Mouse (Mus musculus) MEL (cell line): Measurements from ENCODE around the gene Fhl2. TPM values are rescaled to one million over a fixed set of nuclear protein-coding genes. Genes with fewer than 3 reads are reported as not detected.

ENCODE experiments used
- DNase-seq: peaks from one replicate; pipeline ENCODE4 v3.0.0; 2011; ENCODE audit warnings: low read depth, low spot score
- H3K27ac ChIP-seq: 2 replicates; pipeline ENCODE4 v1.5.1; 2012; ENCODE audit warnings: low read depth, mild to moderate bottlenecking, control low read depth, low read length, moderate library complexity; ENCODE audit not compliant: control insufficient read depth
- H3K27me3 ChIP-seq, 2 experiments: fragments of 150-350 bp in 1 of 2; sonication (generic) in 1 of 2; 2 replicates each; pipeline ENCODE4 v1.6.1; 2012; ENCODE audit warnings: low read length in 2 of 2, mild to moderate bottlenecking in 2 of 2, improper control_type of control experiment in 1 of 2, moderate library complexity in 1 of 2; ENCODE audit not compliant: insufficient read depth in 2 of 2, control insufficient read depth in 1 of 2
- H3K36me3 ChIP-seq, 2 experiments: 2 replicates each; pipeline ENCODE4 v1.6.1; 2012 to 2014; ENCODE audit warnings: low read length in 2 of 2, improper control_type of control experiment in 1 of 2, inconsistent platforms in 1 of 2, mild to moderate bottlenecking in 1 of 2; ENCODE audit not compliant: insufficient read depth in 2 of 2, control insufficient read depth in 1 of 2
- H3K4me1 ChIP-seq, 2 experiments: fragments of 150-350 bp in 1 of 2; sonication (generic) in 1 of 2; 2 replicates each; pipeline ENCODE4 v1.6.1; 2012; ENCODE audit warnings: low read length in 2 of 2, improper control_type of control experiment in 1 of 2, mild to moderate bottlenecking in 1 of 2; ENCODE audit not compliant: insufficient read depth in 2 of 2, control insufficient read depth in 1 of 2
- H3K4me3 ChIP-seq, 2 experiments: fragments of 150-350 bp in 1 of 2; sonication (generic) in 1 of 2; 2 replicates each; pipeline ENCODE4 v1.5.1; 2012; ENCODE audit warnings: low read depth in 2 of 2, low read length in 2 of 2, mild to moderate bottlenecking in 2 of 2, moderate library complexity in 2 of 2, control low read depth in 1 of 2, improper control_type of control experiment in 1 of 2; ENCODE audit not compliant: control insufficient read depth in 1 of 2, insufficient read depth in 1 of 2
- H3K79me2 ChIP-seq: 2 replicates; pipeline ENCODE4 v1.6.1; 2012; ENCODE audit warnings: mild to moderate bottlenecking, low read length, moderate library complexity; ENCODE audit not compliant: control insufficient read depth, poor library complexity, insufficient read depth
- H3K9ac ChIP-seq: 2 replicates; pipeline ENCODE4 v1.6.1; 2012; ENCODE audit warnings: low read depth, mild to moderate bottlenecking, control low read depth, low read length, moderate library complexity; ENCODE audit not compliant: control insufficient read depth, poor library complexity, severe bottlenecking
- H3K9me3 ChIP-seq: fragments of 150-350 bp; sonication (generic); replicated peaks from 2 replicates; pipeline ENCODE4 v1.6.1; 2012; ENCODE audit warnings: mild to moderate bottlenecking, low read length, improper control_type of control experiment, moderate library complexity; ENCODE audit not compliant: insufficient read depth
- CHD2 ChIP-seq: IDR thresholded peaks from 2 replicates; pipeline ENCODE4 v1.6.1; 2011; ENCODE audit warnings: low read length, improper control_type of control experiment
- E2F4 ChIP-seq: IDR thresholded peaks from 2 replicates; pipeline ENCODE4 v1.6.1; 2011; ENCODE audit warnings: low read depth, low read length, improper control_type of control experiment, borderline replicate concordance
- ELF1 ChIP-seq: IDR thresholded peaks from 2 replicates; pipeline ENCODE4 v1.6.1; 2014; ENCODE audit warnings: low read depth, mild to moderate bottlenecking, inconsistent platforms, low read length, improper control_type of control experiment, moderate library complexity
- EP300 ChIP-seq, 2 experiments: IDR thresholded peaks; 2 replicates each; pipeline ENCODE4 v1.6.1; 2011; ENCODE audit warnings: improper control_type of control experiment in 2 of 2, low read length in 2 of 2, low read depth in 1 of 2, mild to moderate bottlenecking in 1 of 2
- ETS1 ChIP-seq: IDR thresholded peaks from 2 replicates; pipeline ENCODE4 v1.6.1; 2012; ENCODE audit warnings: low read depth, mild to moderate bottlenecking, inconsistent platforms, low read length, improper control_type of control experiment, moderate library complexity
- JUND ChIP-seq: IDR thresholded peaks from 2 replicates; pipeline ENCODE4 v1.6.1; 2011; ENCODE audit warnings: low read depth, mild to moderate bottlenecking, improper control_type of control experiment, low read length
- KAT2A ChIP-seq: conservative IDR thresholded peaks from 2 replicates; pipeline ENCODE4 v1.6.1; 2012; ENCODE audit warnings: low read depth, low read length, improper control_type of control experiment, inconsistent platforms
- MXI1 ChIP-seq: IDR thresholded peaks from 2 replicates; pipeline ENCODE4 v1.6.1; 2011; ENCODE audit warnings: mild to moderate bottlenecking, low read depth, low read length, improper control_type of control experiment
- MYB ChIP-seq: IDR thresholded peaks from 2 replicates; pipeline ENCODE4 v1.6.1; 2011; ENCODE audit warnings: mild to moderate bottlenecking, low read depth, low read length, improper control_type of control experiment
- MYC ChIP-seq: IDR thresholded peaks from 2 replicates; pipeline ENCODE4 v1.6.1; 2011; ENCODE audit warnings: low read depth, mild to moderate bottlenecking, low read length, improper control_type of control experiment, moderate library complexity
- NELFE ChIP-seq: IDR thresholded peaks from 2 replicates; pipeline ENCODE4 v1.6.1; 2011; ENCODE audit warnings: low read depth, low read length, improper control_type of control experiment
- NRF1 ChIP-seq: IDR thresholded peaks from 2 replicates; pipeline ENCODE4 v1.6.1; 2014; ENCODE audit warnings: low read depth, mild to moderate bottlenecking, inconsistent platforms, low read length, improper control_type of control experiment, moderate library complexity; ENCODE audit not compliant: poor library complexity, insufficient read depth, severe bottlenecking
- POLR2A ChIP-seq, 2 experiments: IDR thresholded peaks; 2 replicates each; pipeline ENCODE4 v1.6.1; 2011 to 2012; ENCODE audit warnings: low read length in 2 of 2, mild to moderate bottlenecking in 2 of 2, control low read depth in 1 of 2, improper control_type of control experiment in 1 of 2, low read depth in 1 of 2, moderate library complexity in 1 of 2; ENCODE audit not compliant: control insufficient read depth in 1 of 2, insufficient read depth in 1 of 2, poor library complexity in 1 of 2
- RAD21 ChIP-seq: IDR thresholded peaks from 2 replicates; pipeline ENCODE4 v1.6.1; 2011; ENCODE audit warnings: mild to moderate bottlenecking, low read depth, low read length, improper control_type of control experiment
- RCOR1 ChIP-seq: IDR thresholded peaks from 2 replicates; pipeline ENCODE4 v1.6.1; 2012; ENCODE audit warnings: low read depth, mild to moderate bottlenecking, inconsistent platforms, low read length, improper control_type of control experiment
- SMC3 ChIP-seq: IDR thresholded peaks from 2 replicates; pipeline ENCODE4 v1.6.1; 2011; ENCODE audit warnings: low read depth, low read length, improper control_type of control experiment
- UBTF ChIP-seq: IDR thresholded peaks from 2 replicates; pipeline ENCODE4 v1.6.1; 2012; ENCODE audit warnings: low read depth, mild to moderate bottlenecking, inconsistent platforms, low read length, improper control_type of control experiment, moderate library complexity, borderline replicate concordance; ENCODE audit not compliant: insufficient read depth
- ZC3H11A ChIP-seq: IDR thresholded peaks from 2 replicates; pipeline ENCODE4 v1.6.1; 2012; ENCODE audit warnings: low read depth, mild to moderate bottlenecking, inconsistent platforms, low read length, improper control_type of control experiment
- ZMIZ1 ChIP-seq: IDR thresholded peaks from 2 replicates; pipeline ENCODE4 v1.6.1; 2012; ENCODE audit warnings: low read depth, mild to moderate bottlenecking, inconsistent platforms, low read length, improper control_type of control experiment, moderate library complexity
- polyA plus RNA-seq, 2 experiments: library from polyadenylated mRNA; stranded (reverse) in 1 of 2; unstranded in 1 of 2; fragments of >175 nt in 1 of 2; fragments of >200 nt in 1 of 2; gene quantifications; 2 replicates each; pipeline versions ENCODE4 v1.2.1 to v1.2.4; 2012; ENCODE audit warnings: low replicate concordance in 2 of 2, low read depth in 1 of 2; ENCODE audit not compliant: insufficient read length in 2 of 2, insufficient read depth in 1 of 2, missing spikeins in 1 of 2
- total RNA-seq: library from RNA; depleted of rRNA; stranded (reverse); fragments of 300-350 nt; gene quantifications from 2 replicates; pipeline ENCODE4 v1.2.3, GENCODE M21; 2012

Fhl2 gene
- total and polyA plus RNA-seq, 3 experiments = not detected

- Histone ChIP-seq H3K79me2 (no peaks in the 10 kb centered on the region), H3K4me1 (no peaks in the 10 kb centered on the region), H3K27me3 (no peaks in the 10 kb centered on the region), H3K27ac (no peak overlapping the region), H3K9ac (no peak overlapping the region), H3K4me3 (no peak overlapping the region), H3K36me3 (no peaks in the 10 kb centered on the region), H3K9me3 (no peaks in the 10 kb centered on the region)
- no peak for TF ChIP-seq MYC
- DNase-seq = no peak
Observed at GRCm38 (mm10) chr1:43199867-43200240, 3.1 kb upstream of the Fhl2 start.

DNA sequence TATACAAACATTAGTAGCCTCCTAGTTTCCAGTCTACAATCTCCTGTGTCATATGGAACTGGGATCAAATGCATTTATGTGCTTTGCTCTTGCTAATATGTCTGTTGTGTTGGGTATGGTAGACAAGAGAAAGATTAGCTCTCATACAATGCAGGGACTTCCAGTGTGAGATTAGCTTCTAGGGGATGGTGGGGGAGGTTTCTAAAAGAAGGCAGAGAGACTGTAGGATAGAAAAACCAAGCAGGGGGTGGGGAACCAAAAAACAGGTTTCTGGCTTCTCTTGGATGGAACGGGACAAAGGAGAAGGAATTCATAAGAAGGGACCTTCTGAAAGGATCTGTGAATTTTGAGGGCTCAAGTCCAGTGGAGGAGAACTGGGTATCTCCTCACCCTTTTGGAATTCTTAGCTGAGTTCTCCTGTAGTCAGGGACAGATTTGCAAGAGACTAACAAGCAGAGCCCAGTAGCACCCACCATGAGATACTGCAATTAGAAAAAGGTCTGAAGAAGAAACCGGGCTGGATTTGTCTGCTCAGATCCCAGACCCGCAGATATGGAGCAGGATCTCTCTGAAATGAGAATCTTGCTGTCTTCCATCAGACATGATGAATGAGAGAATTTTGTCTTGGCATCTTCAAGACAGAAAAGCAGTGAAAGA is 2.6 kb upstream of the Fhl2 start:
- TF ChIP-seq E2F4 (no peak), UBTF (no peak), EP300 (IDR thresholded peaks at IDR 0.05; ENCODE audit: low read depth in 1 of 2, low read length in 2 of 2) (no peak), KAT2A (no peak), ELF1 (no peak), SMC3 (no peak), NELFE (no peak), ZMIZ1 (no peak), NRF1 (no peak), ZC3H11A (no peak), POLR2A (IDR thresholded peaks at IDR 0.05; ENCODE audit: control insufficient read depth in 1 of 2, insufficient read depth in 1 of 2, low read depth in 1 of 2, low read length in 2 of 2, poor library complexity in 1 of 2) (no peak), MXI1 (no peak), CHD2 (no peak), RAD21 (no peak), JUND (no peak), MYC (no peak), RCOR1 (no peak), ETS1 (no peak), MYB (no peak)
- no peaks in the 10 kb centered on the region for H3K79me2 ChIP-seq
- no peak for DNase-seq

More for the DNA sequence above, 2.6 kb upstream of the Fhl2 start:
- H3K27ac ChIP-seq = no peak overlapping the region
- H3K27me3 ChIP-seq = no peaks in the 10 kb centered on the region
- no peaks in the 10 kb centered on the region for H3K4me1 ChIP-seq
- H3K36me3 ChIP-seq = no peaks in the 10 kb centered on the region
- H3K4me3 ChIP-seq = no peak overlapping the region
- H3K9ac ChIP-seq = no peak overlapping the region
- no peaks in the 10 kb centered on the region for H3K9me3 ChIP-seq
